Mouse (Mus musculus) thymus, postnatal 25 days (tissue): ENCODE measurements around the gene Shmt1.
"Not testable (repeated sequence)": the region's sequence is repeated elsewhere in the genome, so short reads cannot be mapped to it uniquely, and the experiment has no call there.

Source experiments
- DNase-seq: peaks from one replicate; pipeline ENCODE4 v3.0.0; 2022

Shmt1 gene

DNA sequence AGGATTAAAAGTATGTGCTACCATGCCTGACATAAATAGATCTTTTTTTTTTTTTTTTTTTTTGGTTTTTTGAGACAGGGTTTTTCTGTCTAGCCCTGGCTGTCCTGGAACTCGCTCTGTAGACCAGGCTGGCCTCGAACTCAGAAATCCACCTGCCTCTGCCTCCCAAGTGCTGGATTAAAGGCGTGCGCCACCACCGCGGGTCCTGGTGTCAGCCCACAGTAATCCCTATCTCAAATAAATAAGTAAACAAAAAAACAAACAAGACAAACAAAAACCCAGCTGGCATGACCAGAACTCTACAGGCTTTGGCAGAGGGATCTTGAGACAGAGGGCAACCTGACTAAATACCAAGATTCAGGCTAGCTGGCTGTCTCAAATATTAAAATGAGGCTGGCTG is at the start of gene Shmt1:
TSS of gene Shmt1 (minus strand) at position 101 of the 400 bp plus-strand sequence.
- DNase-seq = not testable (repeated sequence)

DNA sequence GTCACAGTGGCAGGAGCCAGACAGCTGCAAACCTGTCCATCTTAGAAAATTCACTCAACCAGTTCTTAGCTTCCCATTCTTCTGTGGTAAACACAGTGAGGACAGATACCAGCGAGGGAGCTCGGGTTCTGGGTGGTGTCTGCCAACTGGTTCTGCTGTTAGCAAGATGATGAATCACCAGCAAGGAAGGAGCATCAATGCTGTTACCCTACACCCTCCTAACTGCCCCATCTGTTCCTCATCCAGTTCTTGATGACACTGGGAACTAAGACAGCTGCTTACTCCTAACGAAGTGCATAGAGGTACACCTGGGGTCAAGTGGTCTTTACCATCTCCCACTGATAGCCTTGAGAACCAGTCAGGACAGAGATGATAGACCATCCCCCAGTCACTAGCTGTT is 45.1 kb upstream of the Shmt1 start:
- DNase-seq = no peak

GRCm38 (mm10) chr11:60845415-60845814 is 33.9 kb upstream of the Shmt1 start:
- DNase-seq = no peak

- DNase-seq = no peak
Measured at GRCm38 (mm10) chr11:60843412-60843811, 31.9 kb upstream of the Shmt1 start.

DNA sequence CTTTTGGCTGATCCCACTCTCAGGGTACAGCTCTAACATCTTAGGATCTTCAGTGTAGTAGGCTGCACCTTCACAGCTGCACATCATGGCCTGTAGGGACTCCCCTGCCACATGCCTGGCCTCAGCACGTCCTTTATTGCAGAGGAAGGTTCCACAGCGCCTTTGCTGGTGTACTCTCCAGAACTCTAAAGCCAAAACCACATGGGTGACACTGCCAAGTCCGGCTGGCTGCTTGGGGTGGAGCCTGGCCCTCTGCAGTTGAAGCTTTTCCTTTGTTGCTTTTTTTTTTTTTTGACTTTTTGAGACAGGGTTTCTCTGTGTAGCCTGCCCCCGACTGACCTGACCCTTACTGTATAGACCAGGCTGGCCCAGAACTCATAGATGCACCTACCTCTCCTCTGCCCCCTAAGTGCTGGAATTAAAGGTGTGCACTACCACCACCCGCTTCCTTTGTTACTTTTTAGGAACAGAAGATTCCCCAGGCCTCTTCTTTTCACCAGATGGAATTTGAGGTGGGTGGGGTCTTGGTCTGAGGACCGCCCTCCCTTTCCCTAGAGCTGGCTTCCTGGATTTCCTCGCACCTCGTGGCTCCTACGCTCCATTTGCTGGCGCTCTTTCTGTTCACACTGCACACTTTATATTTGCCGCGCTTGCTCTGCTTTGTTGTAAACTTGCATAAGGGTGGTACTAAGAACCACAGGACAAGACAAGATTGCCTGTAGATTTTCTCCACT is 30.1 kb upstream of the Shmt1 start:
- DNase-seq = no peak

- no peak for DNase-seq
Measured at GRCm38 (mm10) chr11:60837644-60838406, 26.3 kb upstream of the Shmt1 start.

- DNase-seq = no peak
Measured at GRCm38 (mm10) chr11:60836897-60837296, 25.4 kb upstream of the Shmt1 start.

- DNase-seq = peak; percentile 85
Measured at GRCm38 (mm10) chr11:60830433-60831052, 19.0 kb upstream of the Shmt1 start, which contains the start of gene Dhrs7b. Gene Dhrs7b, plus strand, starts transcription at chr11:60830631.

GRCm38 (mm10) chr11:60828903-60829302 is 17.4 kb upstream of the Shmt1 start:
- no peak for DNase-seq

- no peak for DNase-seq
Measured at GRCm38 (mm10) chr11:60827241-60827945, 15.9 kb upstream of the Shmt1 start.

DNA sequence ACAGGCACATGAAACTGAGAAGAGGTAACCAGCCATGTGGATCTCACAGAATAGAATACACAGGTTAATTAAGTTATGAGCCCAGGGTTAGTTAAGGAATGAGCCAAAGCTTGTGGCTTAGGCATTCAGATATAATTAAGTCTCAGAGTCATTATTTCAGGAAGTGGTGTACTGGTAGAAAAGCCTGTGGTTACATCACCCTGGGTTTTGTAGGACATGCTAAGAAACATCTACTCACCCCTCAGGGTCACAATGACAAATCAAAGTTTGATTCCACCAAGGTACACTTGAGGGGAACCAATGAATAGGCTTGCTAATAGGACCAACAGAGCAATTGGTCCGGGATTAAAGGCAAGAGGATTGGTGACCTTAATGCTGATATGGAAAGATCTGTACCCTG is 15.2 kb upstream of the Shmt1 start:
- DNase-seq = no peak

DNA sequence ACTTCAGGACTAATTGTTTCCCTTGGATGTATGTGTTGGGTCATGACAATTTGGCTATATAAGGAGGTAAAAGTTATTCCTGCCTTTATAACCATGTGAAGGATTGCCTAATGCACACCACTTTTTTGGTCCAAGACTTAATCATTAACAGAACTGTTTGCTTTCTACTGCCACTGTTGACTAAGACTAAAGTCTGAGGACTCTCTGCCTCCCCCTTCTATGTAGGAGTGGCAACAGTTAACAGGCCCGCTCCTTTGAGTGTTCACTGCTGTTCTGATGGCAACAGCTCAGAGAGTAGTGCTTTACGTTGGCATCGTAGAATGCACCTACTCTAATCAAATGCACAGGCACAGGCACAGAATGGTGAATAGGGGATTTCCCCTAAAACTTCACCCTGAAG is 13.7 kb upstream of the Shmt1 start:
- DNase-seq = no peak

DNA sequence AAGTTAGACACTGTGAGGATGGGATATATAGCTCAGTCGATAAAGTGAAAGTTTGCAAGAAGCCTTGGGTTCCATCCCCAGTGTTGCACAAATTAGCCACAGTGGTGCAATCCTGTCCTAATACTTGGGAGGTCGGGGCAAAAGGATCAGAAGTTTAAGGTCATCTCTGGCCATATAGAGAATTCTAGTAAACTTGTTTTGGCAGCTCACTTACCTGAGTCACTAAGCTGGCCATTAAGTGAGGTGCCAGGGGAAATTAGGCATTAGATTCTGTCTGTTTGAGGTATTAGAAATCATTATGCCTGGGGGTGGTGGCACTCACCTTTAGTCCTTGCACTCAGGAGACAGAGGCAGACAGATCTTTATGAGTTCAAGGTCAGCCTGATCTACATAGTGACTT is 12.3 kb upstream of the Shmt1 start:
- DNase-seq = no peak

- no peak for DNase-seq
Measured at GRCm38 (mm10) chr11:60816398-60816797, 4.9 kb upstream of the Shmt1 start.

DNA sequence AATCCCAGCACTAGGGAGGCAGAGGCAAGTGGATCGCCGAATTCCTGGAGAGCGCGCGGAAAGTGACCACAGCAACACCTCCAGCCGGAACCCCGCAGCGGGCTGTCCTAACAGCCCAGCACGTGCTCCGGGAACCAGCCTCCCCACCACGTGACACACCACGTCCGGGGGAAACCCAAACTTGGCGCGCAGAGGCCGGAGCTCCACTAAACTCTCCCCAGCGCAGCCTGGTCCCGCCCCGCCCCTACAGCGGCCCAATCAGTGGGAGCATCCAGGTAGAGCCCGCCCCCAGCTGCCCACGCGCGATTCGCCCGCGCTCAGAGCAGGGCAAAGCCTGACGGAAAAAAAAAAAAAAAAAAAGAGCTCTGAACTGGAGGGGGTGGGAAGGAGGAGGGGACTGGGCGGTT is 461 bp downstream of the Shmt1 start:
- DNase-seq = peak; percentile 97

- DNase-seq = no peak
Measured at GRCm38 (mm10) chr11:60810046-60810965, 1.2 kb downstream of the Shmt1 start.

DNA sequence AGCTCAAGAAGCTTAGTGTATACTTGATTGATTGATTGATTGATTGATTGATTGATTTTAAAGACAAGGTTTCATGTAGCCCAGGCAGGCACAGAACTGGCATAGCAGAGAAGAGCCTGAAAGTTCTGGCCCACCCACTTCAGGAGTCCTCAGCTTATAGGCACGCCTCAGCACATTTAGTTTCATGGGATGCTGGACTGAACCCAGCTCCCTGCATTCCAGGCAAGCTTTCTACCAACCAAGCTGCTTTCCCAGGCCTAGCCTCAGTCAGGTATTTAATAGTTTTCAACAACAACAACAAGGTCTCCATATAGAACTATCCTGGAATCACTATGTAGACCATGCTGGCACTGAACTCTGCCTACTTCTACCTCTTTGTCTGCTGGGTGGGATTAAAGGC is 2.0 kb downstream of the Shmt1 start:
- DNase-seq = no peak

DNA sequence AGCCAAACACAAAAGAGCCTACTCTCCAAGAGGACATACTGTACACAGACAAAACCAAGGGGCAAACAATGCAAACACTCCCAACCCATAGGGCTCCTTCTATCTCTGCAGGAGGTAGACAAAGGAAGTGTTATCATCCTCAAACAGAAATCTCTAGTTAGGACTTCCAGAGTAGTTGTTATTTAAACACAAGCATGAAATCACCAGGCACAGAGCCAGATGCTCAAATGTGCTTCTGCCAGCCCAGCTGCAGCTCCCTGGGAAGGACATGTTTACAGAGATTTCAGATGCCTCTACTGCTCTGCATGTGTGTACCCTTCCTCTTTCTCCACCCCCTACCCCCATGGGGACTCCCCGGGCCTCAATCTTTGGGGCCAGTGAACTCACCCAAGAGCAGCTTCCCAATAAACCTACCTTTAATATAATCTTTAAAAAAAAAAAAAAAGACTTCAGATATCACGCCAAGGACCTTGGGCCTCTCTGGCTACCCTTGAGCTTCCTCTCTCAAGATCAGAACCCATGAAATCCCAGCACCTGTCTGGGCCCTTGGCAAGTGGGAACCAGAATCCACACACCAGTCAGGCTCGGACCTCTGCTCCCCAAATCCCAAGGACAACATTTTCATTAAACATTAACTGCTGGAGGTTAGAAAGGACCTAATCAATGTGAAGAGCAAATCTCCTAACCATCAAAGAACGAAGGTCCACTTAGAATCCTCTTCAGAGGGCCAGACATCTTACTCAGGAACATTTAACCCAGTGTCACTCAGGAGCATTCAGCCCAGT is 3.0 kb downstream of the Shmt1 start:
- DNase-seq = no peak

DNA sequence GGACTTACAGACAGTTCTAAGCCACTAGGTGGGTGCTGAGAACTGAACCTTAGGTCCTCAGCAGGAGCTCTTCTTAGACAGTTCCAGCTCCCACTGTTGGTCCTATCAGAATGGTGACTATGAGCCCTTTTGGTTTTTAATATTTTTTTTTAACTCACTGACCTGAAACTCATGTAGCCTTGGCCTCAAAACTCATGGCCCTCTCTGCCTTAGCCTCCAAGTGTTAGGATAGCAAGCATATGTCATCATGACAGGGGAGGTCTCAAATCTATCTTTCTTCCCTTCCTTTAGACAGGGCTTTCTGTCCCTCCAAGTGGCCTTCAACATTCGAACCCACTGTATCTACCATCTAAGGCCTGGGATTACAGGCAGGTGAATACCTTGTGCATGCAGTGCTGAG is 10.6 kb downstream of the Shmt1 start:
- no peak for DNase-seq

- DNase-seq = no peak
Measured at GRCm38 (mm10) chr11:60799977-60800376, 11.5 kb downstream of the Shmt1 start.

DNA sequence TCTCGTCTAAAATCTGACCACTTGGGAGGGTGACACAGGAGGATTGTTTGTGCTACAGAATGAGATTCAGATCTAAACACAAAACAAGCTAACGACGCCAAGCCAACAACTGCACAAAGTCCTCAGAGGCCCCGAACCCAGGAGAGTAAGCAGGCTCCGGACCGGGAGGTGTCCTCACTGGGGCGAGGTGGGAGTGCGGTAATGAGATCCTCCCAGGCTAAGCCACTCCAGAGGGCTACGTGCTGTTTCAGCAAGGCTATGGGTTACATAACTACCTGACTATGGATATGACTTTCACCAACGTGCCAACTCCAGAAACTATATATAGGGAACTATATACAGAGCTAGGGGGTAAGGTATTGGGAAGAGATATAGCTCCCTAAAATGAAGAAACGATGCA is 15.2 kb downstream of the Shmt1 start:
- no peak for DNase-seq
